Mouse (Mus musculus) bone marrow, adult 2 months (tissue): ENCODE data around the gene Slc13a4. TPM values are rescaled to one million over a fixed set of nuclear protein-coding genes. Genes with fewer than 3 reads are reported as not detected.
A peak's percentile ranks its signal among the peaks of the same experiment; 100 is the strongest.

Experiments used
- H3K27ac ChIP-seq: fragments of 200-500 bp; 2 replicates; pipeline ENCODE4 v1.5.1; 2012; ENCODE audit warnings: low read depth, mild to moderate bottlenecking, control low read depth, inconsistent platforms, low read length; ENCODE audit not compliant: control insufficient read depth, poor library complexity, insufficient read depth
- H3K4me1 ChIP-seq: fragments of 200-500 bp; 2 replicates; pipeline ENCODE4 v1.6.1; 2011; ENCODE audit warnings: low read length; ENCODE audit not compliant: control insufficient read depth, insufficient read depth
- H3K4me3 ChIP-seq: fragments of 200-500 bp; replicated peaks from 2 replicates; pipeline ENCODE3; 2011; ENCODE audit warnings: mild to moderate bottlenecking, low read depth, low read length, control low read depth; ENCODE audit not compliant: control insufficient read depth
- CTCF ChIP-seq: fragments of 200-500 bp; IDR thresholded peaks from 2 replicates; pipeline ENCODE4 v1.5.1; 2011; ENCODE audit warnings: low read length, control low read depth; ENCODE audit not compliant: control insufficient read depth, insufficient read depth
- POLR2A ChIP-seq: fragments of 200-500 bp; IDR thresholded peaks from 2 replicates; pipeline ENCODE4 v1.6.1; 2011; ENCODE audit warnings: low read depth, mild to moderate bottlenecking, control low read depth, low read length, borderline replicate concordance; ENCODE audit not compliant: control insufficient read depth
- WGBS: fragments of 180-500 bp; shearing (Covaris S2); methylation state at CpG from one replicate; pipeline ENCODE4 v1.1.7; 2018; 5-methylcytosine and 5-hydroxymethylcytosine counted together
- polyA plus RNA-seq: library from polyadenylated mRNA; stranded (reverse); fragments of >200 nt; gene quantifications from 2 replicates; pipeline ENCODE4 v1.2.4, GENCODE M21; 2011; ENCODE audit warnings: low replicate concordance; ENCODE audit not compliant: missing spikeins, insufficient read depth, insufficient read length

Gene Slc13a4
- polyA plus RNA-seq, 1 experiment, result not detected

DNA sequence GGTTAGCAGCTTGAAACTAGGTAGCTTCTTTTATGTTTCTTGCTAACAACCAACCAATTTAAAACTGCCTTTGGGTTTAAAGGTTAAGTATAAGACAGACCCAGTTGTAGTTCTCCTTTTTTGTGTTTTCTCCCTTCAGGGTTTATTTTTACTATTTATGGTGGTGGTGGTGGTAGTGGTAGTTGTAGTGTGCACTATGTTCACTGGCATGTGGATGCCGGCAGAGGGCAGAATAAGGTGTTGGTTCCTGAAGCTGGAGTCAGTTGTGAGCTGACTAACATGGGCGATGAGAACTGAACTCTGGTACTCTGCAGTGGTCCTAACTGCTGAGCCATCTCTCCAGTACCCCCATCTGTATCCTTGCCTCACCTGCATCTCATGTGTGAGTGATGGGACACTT is 49.0 kb downstream of the Slc13a4 start:
- 70% methylated on average over 2 of the region's 2 CpGs for WGBS

DNA sequence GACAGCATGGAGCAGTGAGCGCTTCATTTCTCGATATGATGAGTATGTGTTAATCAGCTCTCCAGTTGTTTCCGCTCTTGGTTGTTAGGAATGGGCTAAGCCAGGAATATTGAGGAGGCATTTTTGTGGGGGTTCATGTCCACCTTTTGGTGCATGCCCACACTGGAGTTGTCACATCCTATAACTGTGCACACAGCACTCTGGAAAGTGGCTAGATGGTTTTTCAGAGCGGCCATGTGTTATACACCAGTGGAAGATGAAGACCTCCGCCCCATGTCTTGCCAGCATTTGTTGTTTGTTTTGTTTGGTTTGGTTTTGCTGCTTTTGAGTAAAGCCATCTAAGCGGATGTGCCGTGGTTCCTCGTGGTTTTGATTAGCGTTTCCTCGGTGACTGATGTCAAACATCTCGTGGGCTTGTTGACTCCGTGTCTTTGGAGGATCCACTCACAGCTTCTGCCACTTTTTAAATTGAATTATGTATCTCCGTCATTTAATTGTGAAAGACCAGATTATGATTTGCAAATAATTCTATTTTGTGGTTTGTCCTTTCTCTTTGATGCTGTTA is 50.2 kb downstream of the Slc13a4 start:
- H3K27ac ChIP-seq, result no peak overlapping the region
- H3K4me3 ChIP-seq, result no peak overlapping the region
- peaks cover 3% of the 10 kb centered on the region for H3K4me1 ChIP-seq
- TF ChIP-seq CTCF (no peak), POLR2A (no peak)
- 49% methylated on average over 13 of the region's 13 CpGs for WGBS

More for the DNA sequence above, 49.0 kb downstream of the Slc13a4 start:
- Histone ChIP-seq H3K4me3 (no peak overlapping the region), H3K4me1 (peaks cover 3% of the 10 kb centered on the region), H3K27ac (no peak overlapping the region)
- TF ChIP-seq POLR2A, result no peak
- no peak for TF ChIP-seq CTCF

DNA sequence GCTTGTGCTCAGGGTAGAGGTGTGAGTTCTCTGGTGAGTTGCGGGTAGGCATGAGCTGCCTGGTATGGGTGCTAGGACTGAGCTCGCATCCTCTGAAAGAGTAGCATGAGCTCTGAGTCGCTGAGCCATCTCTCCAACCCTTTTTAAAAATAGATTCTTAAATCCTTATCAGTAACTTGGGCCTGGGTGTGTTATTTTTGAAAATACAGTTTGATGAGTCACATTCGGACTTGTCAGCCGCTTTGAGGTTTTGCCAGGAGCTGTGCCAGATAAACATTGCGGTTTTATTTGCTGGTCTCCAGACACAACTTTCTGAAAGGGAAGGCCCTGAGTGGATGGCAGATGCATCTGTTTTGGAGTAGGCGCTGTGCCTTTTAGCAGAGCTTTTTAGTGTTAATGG is 51.2 kb downstream of the Slc13a4 start:
- H3K4me1 ChIP-seq, result peaks cover 3% of the 10 kb centered on the region
- peak overlapping the region; percentile 38; the same call in 1 of the 2 replicates for H3K27ac ChIP-seq
- 14% methylated on average over 7 of the region's 7 CpGs for WGBS
- TF ChIP-seq POLR2A (no peak), CTCF (no peak)
- no peak overlapping the region for H3K4me3 ChIP-seq

DNA sequence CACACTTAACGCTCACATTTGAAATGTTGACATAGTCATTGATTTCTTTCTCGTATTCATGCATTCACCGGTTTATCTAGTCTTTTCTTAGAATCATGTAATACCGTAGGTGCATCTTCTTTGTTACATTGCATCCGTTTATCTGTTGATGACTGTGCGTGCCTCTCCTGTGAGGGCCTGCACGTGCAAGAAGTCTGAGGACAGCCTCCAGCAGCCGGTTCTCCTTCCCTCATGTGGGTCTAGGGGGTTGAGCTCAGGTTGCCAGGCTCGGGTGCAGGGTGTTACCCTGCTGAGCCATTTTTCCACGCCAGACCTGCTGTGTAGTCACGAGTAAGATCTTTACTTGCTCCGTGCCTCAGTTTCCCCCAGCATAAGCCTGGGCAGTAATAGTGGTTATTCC is 52.9 kb downstream of the Slc13a4 start:
- 68% methylated on average over 12 of the region's 12 CpGs for WGBS
- H3K4me3 ChIP-seq, result peak overlapping the region; percentile 51
- no peak for TF ChIP-seq POLR2A
- TF ChIP-seq CTCF, result no peak
- H3K27ac ChIP-seq, result peak overlapping the region; percentile 81
- H3K4me1 ChIP-seq, result peaks cover 3% of the 10 kb centered on the region

DNA sequence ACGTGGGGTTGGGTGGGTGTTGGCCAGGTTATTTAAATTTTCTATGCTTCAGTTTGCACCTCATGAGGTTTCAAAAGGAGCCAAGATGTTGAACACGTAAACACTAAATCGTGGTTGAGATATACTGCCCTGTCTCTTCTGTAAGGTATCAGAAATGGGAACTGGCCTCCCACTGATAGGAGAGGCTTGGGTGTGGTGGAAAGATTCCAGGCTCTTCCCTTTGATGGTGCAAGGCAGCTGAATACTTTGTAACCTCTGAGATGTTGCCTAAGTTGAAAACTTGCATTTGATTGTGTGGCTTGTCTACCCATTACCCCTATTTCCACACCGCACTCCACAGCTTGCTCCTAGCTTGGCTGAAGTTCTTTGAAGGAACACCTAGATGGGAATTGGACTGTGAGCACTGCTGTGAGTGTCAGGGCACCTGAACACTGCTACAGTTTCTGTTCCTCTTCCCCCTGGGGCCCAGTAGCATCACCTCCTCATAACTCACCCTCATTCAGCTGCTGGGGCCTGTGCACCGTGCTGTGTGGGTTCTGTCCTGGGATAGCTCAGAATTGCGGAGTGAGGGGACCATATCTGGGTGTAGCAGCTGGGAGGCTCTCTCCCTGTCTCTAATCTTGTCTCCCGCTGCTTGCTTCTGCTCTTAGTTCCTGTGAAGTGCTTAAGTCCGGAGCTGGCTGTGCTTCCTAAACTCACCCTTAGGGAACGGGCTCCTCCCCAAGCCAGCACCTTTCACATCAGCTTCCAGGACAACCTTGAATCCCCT is 53.6 kb downstream of the Slc13a4 start:
- WGBS, result 38% methylated on average over 9 of the region's 9 CpGs
- Histone ChIP-seq H3K4me1 (peaks cover 3% of the 10 kb centered on the region), H3K27ac (peak overlapping the region; percentile 81), H3K4me3 (peak overlapping the region; percentile 52)
- TF ChIP-seq POLR2A (0 out of 2 replicates have a peak, but pooled peaks have one; percentile 0), CTCF (no peak)

DNA sequence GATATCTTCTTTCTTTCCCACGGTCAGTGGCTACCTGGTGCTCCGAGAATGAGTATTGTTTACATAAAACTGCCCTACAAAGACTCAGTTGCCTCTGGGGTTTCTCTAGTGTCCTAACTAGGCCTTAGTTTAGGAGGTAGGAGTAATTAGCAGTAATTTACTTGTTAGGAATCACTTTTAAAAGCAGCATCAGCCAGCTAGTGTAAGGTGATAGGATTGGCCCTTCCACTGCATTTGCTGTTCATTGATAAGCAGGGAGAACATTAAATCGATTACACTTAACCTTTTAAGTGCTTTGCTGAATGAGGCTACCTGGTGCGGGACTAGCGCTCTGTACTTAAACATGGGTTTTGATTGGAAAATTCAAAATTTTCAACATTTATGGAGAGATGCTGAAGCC is 54.5 kb downstream of the Slc13a4 start:
- Histone ChIP-seq H3K4me1 (peaks cover 3% of the 10 kb centered on the region), H3K4me3 (peak overlapping the region; percentile 52), H3K27ac (no peak overlapping the region)
- 52% methylated on average over 5 of the region's 5 CpGs for WGBS
- TF ChIP-seq POLR2A (no peak), CTCF (no peak)

DNA sequence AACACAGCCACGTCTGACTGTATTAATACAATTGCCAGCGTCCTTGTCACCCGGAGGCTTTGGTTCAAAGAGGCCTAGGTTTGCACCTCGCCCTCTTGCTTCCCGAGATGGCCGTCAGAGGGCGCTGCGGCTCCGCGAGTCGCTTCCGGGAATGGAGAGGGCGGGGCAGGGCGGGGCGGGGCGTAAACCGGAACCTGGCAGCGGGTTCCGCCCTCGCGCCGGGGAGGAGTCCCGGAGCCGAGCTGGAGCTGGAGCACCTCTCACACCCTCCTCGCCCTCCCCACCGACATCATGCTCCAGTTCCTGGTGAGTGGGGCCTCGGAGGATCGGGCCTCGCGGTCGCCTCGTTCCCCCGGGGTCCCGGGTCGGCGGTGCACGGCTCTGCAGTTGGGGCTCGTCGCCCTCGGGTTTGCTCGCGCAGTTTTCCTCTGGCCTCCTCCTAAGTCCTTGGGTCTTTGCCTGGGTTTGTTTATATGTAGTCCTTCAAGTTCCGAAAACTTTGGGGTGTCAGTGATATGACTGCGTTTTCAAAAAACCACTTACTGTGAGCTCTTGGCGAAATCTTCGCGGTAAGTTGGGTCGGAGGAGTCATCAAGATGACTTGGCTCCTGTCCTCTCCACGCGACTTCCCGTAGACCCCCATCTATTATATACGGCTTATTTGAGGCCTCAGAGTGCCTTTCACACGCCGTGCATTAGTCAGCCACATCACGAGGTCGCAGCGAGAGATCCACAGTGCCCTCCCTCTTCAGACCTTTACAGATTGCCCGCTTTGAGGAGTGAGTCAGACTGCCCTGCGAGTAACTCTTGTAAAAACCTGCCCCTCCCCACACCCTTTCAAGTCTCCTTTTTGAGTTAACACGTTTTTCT is 55.2 kb downstream of the Slc13a4 start:
- WGBS, result under 1% methylated on average over 60 of the region's 60 CpGs
- peak overlapping the region; percentile 57 for H3K4me3 ChIP-seq
- H3K4me1 ChIP-seq, result peaks cover 3% of the 10 kb centered on the region
- peak; percentile 75 for TF ChIP-seq CTCF
- peak; percentile 99 for TF ChIP-seq POLR2A
- H3K27ac ChIP-seq, result peak overlapping the region; percentile 89

DNA sequence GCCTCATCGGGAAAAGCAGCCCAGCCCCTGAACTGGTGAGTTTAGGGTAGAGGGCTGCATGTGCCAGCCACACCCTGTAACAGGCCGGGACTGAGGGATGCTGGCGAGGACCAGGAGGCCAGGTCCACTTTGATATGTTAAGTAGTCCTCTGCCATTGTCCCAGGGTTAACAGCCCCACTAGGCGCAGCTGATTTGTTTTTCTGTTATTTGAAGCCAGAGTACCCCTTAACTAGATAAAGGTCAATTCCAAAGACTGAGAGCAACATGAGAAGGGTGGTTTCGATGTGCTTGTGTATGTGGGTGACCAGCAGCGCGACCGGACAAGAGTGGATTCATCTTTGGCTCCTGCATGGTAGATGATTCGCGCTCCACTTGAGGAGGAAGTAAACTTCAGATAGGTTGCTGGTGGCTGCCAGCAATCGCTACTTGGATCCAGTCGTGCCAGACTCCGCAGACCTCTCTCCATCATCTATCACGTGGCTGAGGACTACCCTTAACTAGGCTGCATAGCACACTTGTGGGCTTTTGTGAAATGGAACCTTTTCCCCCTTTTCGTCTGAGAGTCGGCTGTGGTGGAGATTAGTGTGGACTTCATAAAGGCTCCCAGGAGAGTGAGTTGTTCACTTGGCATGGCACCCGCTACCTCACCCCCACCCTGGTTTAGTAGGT is 56.0 kb downstream of the Slc13a4 start:
- Histone ChIP-seq H3K4me1 (peaks cover 3% of the 10 kb centered on the region), H3K27ac (peak overlapping the region; percentile 1; the same call in 1 of the 2 replicates), H3K4me3 (peak overlapping the region; percentile 23)
- 87% methylated on average over 17 of the region's 17 CpGs for WGBS
- TF ChIP-seq CTCF (no peak), POLR2A (no peak)
